Comparison of ENCODE assay signal across 8 mouse cellular contexts in genomic region chr19:5306968-5307734, GRCm38 (mm10). TPM values are rescaled to one million over a fixed set of nuclear protein-coding genes. Genes with fewer than 3 reads are reported as not detected.
DNase-seq lines count a peak whose midpoint lies in the region; ATAC-seq lines count a peak whose summit lies in the region.
"Had no signal": no experiment of that assay in that cellular context is flagged by ENCODE, and none has a peak within 500 bp of the region (broad histone marks: within the 10 kb centered on the region; RNA-seq: fewer than 3 reads in every experiment).

No protein-coding gene starts in this region.

- 0 out of 2 replicates have a peak, but pooled peaks have one; percentile 20 for ATAC-seq in lung, embryonic 16.5 days (ENCODE audit: low read depth)
- ATAC-seq in embryonic facial prominence, embryonic 14.5 days (ENCODE audit: low read depth): peak; percentile 37; the same call in 1 of the 2 replicates
- ATAC-seq in hindbrain, embryonic 16.5 days: no peak
- no peak for ATAC-seq in midbrain, embryonic 12.5 days (ENCODE audit: low FRiP score, low read depth)

- H3K27me3 ChIP-seq in lung, embryonic 16.5 days (ENCODE audit: control insufficient read depth, insufficient read depth, low read depth, low read length): peaks cover 4% of the 10 kb centered on the region
- no peaks in the 10 kb centered on the region for H3K27me3 ChIP-seq in embryonic facial prominence, embryonic 14.5 days (replicated peaks; ENCODE audit: control insufficient read depth, insufficient read depth, low read length)
- no peaks in the 10 kb centered on the region for H3K27me3 ChIP-seq in hindbrain, embryonic 16.5 days (replicated peaks; ENCODE audit: control insufficient read depth, insufficient read depth, low read length)
- H3K27me3 ChIP-seq in midbrain, embryonic 12.5 days: peaks cover 19% of the 10 kb centered on the region

- no peak for DNase-seq in lung, adult 18-20 months
- peak; percentile 24 for DNase-seq in embryonic facial prominence, embryonic 14.5 days (ENCODE audit: low spot score)
- no peak for DNase-seq in spleen, postnatal 4 days (ENCODE audit: low spot score in 2 of 2)
- no peak for DNase-seq in urinary bladder, postnatal 25 days (ENCODE audit: low spot score)

- H3K9me3 ChIP-seq in lung, embryonic 16.5 days (ENCODE audit: control insufficient read depth, low read length): no peaks in the 10 kb centered on the region; the same call in 1 of the 2 replicates
- H3K9me3 ChIP-seq in embryonic facial prominence, embryonic 14.5 days (ENCODE audit: control insufficient read depth, low read length): no peaks in the 10 kb centered on the region
- H3K9me3 ChIP-seq in hindbrain, embryonic 16.5 days (ENCODE audit: control insufficient read depth, low read length): peaks cover 6% of the 10 kb centered on the region
- H3K9me3 ChIP-seq in midbrain, embryonic 12.5 days: peaks cover 2% of the 10 kb centered on the region; the same call in 1 of the 2 replicates

- no peak overlapping the region for H3K27ac ChIP-seq in lung, embryonic 16.5 days (ENCODE audit: low read length)
- no peak overlapping the region for H3K27ac ChIP-seq in embryonic facial prominence, embryonic 14.5 days (replicated peaks; ENCODE audit: low read depth, low read length)
- no peak overlapping the region for H3K27ac ChIP-seq in hindbrain, embryonic 16.5 days (ENCODE audit: low read depth, low read length)
- H3K27ac ChIP-seq in midbrain, embryonic 12.5 days (replicated peaks): no peak overlapping the region

- H3K4me3 ChIP-seq in lung, embryonic 16.5 days (ENCODE audit: low read length): peak overlapping the region; percentile 23
- peak overlapping the region; percentile 26 for H3K4me3 ChIP-seq in embryonic facial prominence, embryonic 14.5 days (ENCODE audit: low read depth, low read length)
- H3K4me3 ChIP-seq in hindbrain, embryonic 16.5 days (ENCODE audit: low read length): peak overlapping the region; percentile 8; the same call in 1 of the 2 replicates
- 0 out of 2 replicates have a peak overlapping the region, but pooled peaks have one; percentile 13 for H3K4me3 ChIP-seq in midbrain, embryonic 12.5 days

- peak overlapping the region; percentile 43 for H3K9ac ChIP-seq in lung, embryonic 16.5 days (ENCODE audit: low read length)
- no peak overlapping the region for H3K9ac ChIP-seq in embryonic facial prominence, embryonic 14.5 days (ENCODE audit: low read depth, low read length)
- H3K9ac ChIP-seq in hindbrain, embryonic 16.5 days (ENCODE audit: low read depth, low read length): peak overlapping the region; percentile 17; the same call in 1 of the 2 replicates
- H3K9ac ChIP-seq in midbrain, embryonic 12.5 days (replicated peaks): 0 out of 2 replicates have a peak overlapping the region, but pooled peaks have one; percentile 20

- no peaks in the 10 kb centered on the region for H3K4me1 ChIP-seq in lung, embryonic 16.5 days (replicated peaks; ENCODE audit: control insufficient read depth, insufficient read depth, low read length)
- no peaks in the 10 kb centered on the region for H3K4me1 ChIP-seq in embryonic facial prominence, embryonic 14.5 days (ENCODE audit: control insufficient read depth, insufficient read depth, low read length)
- no peaks in the 10 kb centered on the region for H3K4me1 ChIP-seq in hindbrain, embryonic 16.5 days (ENCODE audit: control insufficient read depth, insufficient read depth, low read depth, low read length)
- H3K4me1 ChIP-seq in midbrain, embryonic 12.5 days: no peaks in the 10 kb centered on the region

- no peaks in the 10 kb centered on the region for H3K36me3 ChIP-seq in lung, embryonic 16.5 days (ENCODE audit: control insufficient read depth, insufficient read depth, low read length)
- H3K36me3 ChIP-seq in embryonic facial prominence, embryonic 14.5 days (ENCODE audit: control insufficient read depth, insufficient read depth, low read length): peaks cover 4% of the 10 kb centered on the region; the same call in 1 of the 2 replicates
- H3K36me3 ChIP-seq in hindbrain, embryonic 16.5 days (ENCODE audit: control insufficient read depth, insufficient read depth, low read length): peaks cover 30% of the 10 kb centered on the region
- peaks cover 54% of the 10 kb centered on the region for H3K36me3 ChIP-seq in midbrain, embryonic 12.5 days

- 34% methylated on average over 98 of the region's 98 CpGs for WGBS in lung, embryonic 16.5 days
- WGBS in embryonic facial prominence, embryonic 14.5 days: 44% methylated on average over 77 of the region's 98 CpGs
- 40% methylated on average over 98 of the region's 98 CpGs for WGBS in hindbrain, embryonic 16.5 days
- 46% methylated on average over 98 of the region's 98 CpGs for WGBS in midbrain, embryonic 12.5 days

- H3K4me2 ChIP-seq in lung, embryonic 16.5 days (ENCODE audit: low read depth, low read length): peak overlapping the region; percentile 50
- peak overlapping the region; percentile 47 for H3K4me2 ChIP-seq in embryonic facial prominence, embryonic 14.5 days (ENCODE audit: low read depth, low read length)
- peak overlapping the region; percentile 42 for H3K4me2 ChIP-seq in hindbrain, embryonic 16.5 days (ENCODE audit: low read length)
- H3K4me2 ChIP-seq in midbrain, embryonic 12.5 days (replicated peaks): peak overlapping the region; percentile 34; the same call in 1 of the 2 replicates

RNA-seq across cellular contexts. Expression of gene Gal3st3, which starts 9.0 kb away (rescaled TPM):
- 1.4 and 2.0 TPM in 2 replicates for polyA plus RNA-seq in lung, embryonic 16.5 days (2015; fragmentation: Nextera tagmentation; extraction: Ambion mirVana)
- polyA plus RNA-seq in embryonic facial prominence, embryonic 14.5 days (2014; fragmentation: Nextera tagmentation; extraction: Ambion mirVana): 4.0 and 4.3 TPM in 2 replicates
- 42.3 and 48.3 TPM in 2 replicates for polyA plus RNA-seq in hindbrain, embryonic 16.5 days (2015; fragmentation: Nextera tagmentation; extraction: Ambion mirVana)
- polyA plus RNA-seq in midbrain, embryonic 12.5 days (2016; fragmentation: Nextera tagmentation; extraction: Ambion mirVana): 20.4 and 24.1 TPM in 2 replicates

RNA-seq across cellular contexts. Expression of gene Sf3b2, which starts 11.9 kb away (rescaled TPM):
- polyA plus RNA-seq in lung, embryonic 16.5 days (2015; fragmentation: Nextera tagmentation; extraction: Ambion mirVana): 322 TPM in 2 replicates
- polyA plus RNA-seq in embryonic facial prominence, embryonic 14.5 days (2014; fragmentation: Nextera tagmentation; extraction: Ambion mirVana): 247 and 281 TPM in 2 replicates
- polyA plus RNA-seq in hindbrain, embryonic 16.5 days (2015; fragmentation: Nextera tagmentation; extraction: Ambion mirVana): 308 and 315 TPM in 2 replicates
- polyA plus RNA-seq in midbrain, embryonic 12.5 days (2016; fragmentation: Nextera tagmentation; extraction: Ambion mirVana): 411 and 418 TPM in 2 replicates

RNA-seq across cellular contexts. Expression of gene Catsper1, which starts 28.4 kb away (rescaled TPM):
- not detected in 2 replicates for polyA plus RNA-seq in lung, embryonic 16.5 days (2015; fragmentation: Nextera tagmentation; extraction: Ambion mirVana)
- polyA plus RNA-seq in embryonic facial prominence, embryonic 14.5 days (2014; fragmentation: Nextera tagmentation; extraction: Ambion mirVana): not detected in 2 replicates
- not detected in 2 replicates for polyA plus RNA-seq in hindbrain, embryonic 16.5 days (2015; fragmentation: Nextera tagmentation; extraction: Ambion mirVana)
- not detected in 2 replicates for polyA plus RNA-seq in midbrain, embryonic 12.5 days (2016; fragmentation: Nextera tagmentation; extraction: Ambion mirVana)
- polyA plus RNA-seq: neural tube, embryonic 14.5 days had no signal

RNA-seq across cellular contexts. Expression of gene Pacs1, which starts 34.2 kb away (rescaled TPM):
- 16.5 and 21.0 TPM in 2 replicates for polyA plus RNA-seq in lung, embryonic 16.5 days (2015; fragmentation: Nextera tagmentation; extraction: Ambion mirVana)
- polyA plus RNA-seq in embryonic facial prominence, embryonic 14.5 days (2014; fragmentation: Nextera tagmentation; extraction: Ambion mirVana): 28.1 and 30.9 TPM in 2 replicates
- polyA plus RNA-seq in hindbrain, embryonic 16.5 days (2015; fragmentation: Nextera tagmentation; extraction: Ambion mirVana): 47.6 and 56.9 TPM in 2 replicates
- 32.5 and 32.8 TPM in 2 replicates for polyA plus RNA-seq in midbrain, embryonic 12.5 days (2016; fragmentation: Nextera tagmentation; extraction: Ambion mirVana)

RNA-seq across cellular contexts. Expression of gene Cst6, which starts 42.2 kb away (rescaled TPM):
- polyA plus RNA-seq in lung, embryonic 16.5 days (2015; fragmentation: Nextera tagmentation; extraction: Ambion mirVana): 0.67 and 1.4 TPM in 2 replicates
- 7.5 and 9.2 TPM in 2 replicates for polyA plus RNA-seq in embryonic facial prominence, embryonic 14.5 days (2014; fragmentation: Nextera tagmentation; extraction: Ambion mirVana)
- 9.8 and 11.9 TPM in 2 replicates for polyA plus RNA-seq in hindbrain, embryonic 16.5 days (2015; fragmentation: Nextera tagmentation; extraction: Ambion mirVana)
- 0.87 and 2.2 TPM in 2 replicates for polyA plus RNA-seq in midbrain, embryonic 12.5 days (2016; fragmentation: Nextera tagmentation; extraction: Ambion mirVana)

Comparison
In these comparisons a context has a peak if more than half of its experiments do, and no peak if none do; other contexts are left out.
1. ATAC-seq: peak in lung, embryonic 16.5 days (single experiment) and embryonic facial prominence, embryonic 14.5 days (single experiment); none in hindbrain, embryonic 16.5 days (single experiment) and midbrain, embryonic 12.5 days (single experiment).
2. Peak in every context shown above with its lines, with median percentiles within 50 percentile points of each other: H3K4me2 ChIP-seq and H3K4me3 ChIP-seq.